Mouse (Mus musculus) v-Abl transformed pro-B cells (cell line): ENCODE measurements around the gene Htr5a.

Experiments used
- in situ Hi-C, 2 experiments: fragments of 400-800 bp; cut with MboI; formaldehyde crosslinking; loops; one replicate each; pipeline ENCODE4 v1.15.1; 2025; ENCODE audit not compliant: unreplicated experiment in 2 of 2

The Htr5a gene

GRCm38 (mm10) chr5:27841701-27842295, at the start of gene Htr5a:
Gene Htr5a, plus strand, starts transcription at chr5:27842149.
- in situ Hi-C loops = loop anchor here in 1 of 2 experiments (10.0 kb wide), 1 partner anchor 97 kb away; no protein-coding TSS in a partner anchor

- in situ Hi-C loops = loop anchor here (5.0 kb wide), 1 partner anchor 300 kb away; no protein-coding TSS in a partner anchor
Measured at GRCm38 (mm10) chr5:27792173-27792470, 49.8 kb upstream of the Htr5a start.

- in situ Hi-C loops = loop anchor here (5.0 kb wide), 1 partner anchor 300 kb away; no protein-coding TSS in a partner anchor
Measured at GRCm38 (mm10) chr5:27792531-27793205, 49.3 kb upstream of the Htr5a start.

- in situ Hi-C loops = loop anchor here (5.0 kb wide), 1 partner anchor 298 kb away; no protein-coding TSS in a partner anchor
Measured at GRCm38 (mm10) chr5:27793923-27794322, 48.0 kb upstream of the Htr5a start.

GRCm38 (mm10) chr5:27814282-27814681, 27.7 kb upstream of the Htr5a start:
- in situ Hi-C loops = no loop called here

- in situ Hi-C loops = no loop called here
Measured at GRCm38 (mm10) chr5:27818840-27819672, 22.9 kb upstream of the Htr5a start.

- in situ Hi-C loops = no loop called here
Measured at GRCm38 (mm10) chr5:27821161-27821560, 20.8 kb upstream of the Htr5a start.

- in situ Hi-C loops = no loop called here
Measured at GRCm38 (mm10) chr5:27827971-27828370, 14.0 kb upstream of the Htr5a start.

GRCm38 (mm10) chr5:27835096-27835495, 6.9 kb upstream of the Htr5a start:
- in situ Hi-C loops = no loop called here

GRCm38 (mm10) chr5:27838061-27838460, 3.9 kb upstream of the Htr5a start:
- in situ Hi-C loops = no loop called here

- in situ Hi-C loops = loop anchor here in 1 of 2 experiments (10.0 kb wide), 1 partner anchor 98 kb away; no protein-coding TSS in a partner anchor
Measured at GRCm38 (mm10) chr5:27842671-27843320, 847 bp downstream of the Htr5a start.

GRCm38 (mm10) chr5:27846979-27847378, 5.0 kb downstream of the Htr5a start:
- in situ Hi-C loops = loop anchor here in 1 of 2 experiments (10.0 kb wide), 1 partner anchor 102 kb away; no protein-coding TSS in a partner anchor

GRCm38 (mm10) chr5:27854290-27854689, 12.3 kb downstream of the Htr5a start:
- in situ Hi-C loops = loop anchor here (5.0 kb wide), 3 partner anchors 138 to 238 kb away; no protein-coding TSS in a partner anchor

- in situ Hi-C loops = loop anchor here in 1 of 2 experiments (5.0 kb wide), 1 partner anchor 237 kb away; no protein-coding TSS in a partner anchor
Measured at GRCm38 (mm10) chr5:27855726-27856125, 13.8 kb downstream of the Htr5a start.

- in situ Hi-C loops = no loop called here
Measured at GRCm38 (mm10) chr5:27873240-27874082, 31.5 kb downstream of the Htr5a start.

- in situ Hi-C loops = no loop called here
Measured at GRCm38 (mm10) chr5:27874211-27874610, 32.3 kb downstream of the Htr5a start.

- in situ Hi-C loops = no loop called here
Measured at GRCm38 (mm10) chr5:27875341-27876105, 33.6 kb downstream of the Htr5a start.

GRCm38 (mm10) chr5:27878356-27878755, 36.4 kb downstream of the Htr5a start:
- in situ Hi-C loops = no loop called here

GRCm38 (mm10) chr5:27879726-27880125, 37.8 kb downstream of the Htr5a start:
- in situ Hi-C loops = no loop called here
